Mouse (Mus musculus) midbrain, embryonic 15.5 days (tissue): ENCODE measurements at regions not wholly inside any gene's neighbourhood (a gene's known extent, or its start where the extent isn't known, plus 50 kb on each side); places are given as distances from the start of the nearest gene placed in this dataset.
"Not testable (repeated sequence)": the region's sequence is repeated elsewhere in the genome, so short reads cannot be mapped to it uniquely, and the experiment has no call there.

Source experiments
- ATAC-seq: fragments of 200-750 bp; cut with Nextera tagmentation; replicated peaks from 2 replicates; pipeline ENCODE4 v1.8.0; 2017; ENCODE audit warnings: moderate TSS enrichment
- H3K27ac ChIP-seq: fragments of 300-500 bp; sonication (generic); 2 replicates; pipeline ENCODE4 v1.5.1; 2015; ENCODE audit warnings: mild to moderate bottlenecking, inconsistent platforms
- H3K27me3 ChIP-seq: fragments of 300-500 bp; sonication (generic); replicated peaks from 2 replicates; pipeline ENCODE4 v1.6.1; 2015; ENCODE audit warnings: inconsistent platforms
- H3K36me3 ChIP-seq: fragments of 300-500 bp; sonication (generic); replicated peaks from 2 replicates; pipeline ENCODE4 v1.6.1; 2015; ENCODE audit warnings: inconsistent platforms
- H3K4me1 ChIP-seq: fragments of 300-500 bp; sonication (generic); 2 replicates; pipeline ENCODE4 v1.6.1; 2015; ENCODE audit warnings: inconsistent platforms
- H3K4me2 ChIP-seq: fragments of 300-500 bp; sonication (generic); 2 replicates; pipeline ENCODE4 v1.6.1; 2015; ENCODE audit warnings: inconsistent platforms, mild to moderate bottlenecking, moderate library complexity
- H3K4me3 ChIP-seq: fragments of 300-500 bp; sonication (generic); 2 replicates; pipeline ENCODE4 v1.5.1; 2015; ENCODE audit warnings: mild to moderate bottlenecking, inconsistent platforms
- H3K9ac ChIP-seq: fragments of 300-500 bp; sonication (generic); 2 replicates; pipeline ENCODE4 v1.6.1; 2015; ENCODE audit warnings: mild to moderate bottlenecking, inconsistent platforms
- H3K9me3 ChIP-seq: fragments of 300-500 bp; sonication (generic); 2 replicates; pipeline ENCODE4 v1.6.1; 2016; ENCODE audit warnings: inconsistent platforms
- WGBS: fragments of 180-500 bp; shearing (Covaris S2); methylation state at CpG from one replicate; pipeline ENCODE4 v1.1.7; 2015; ENCODE audit warnings: mixed read lengths; 5-methylcytosine and 5-hydroxymethylcytosine counted together

- H3K9me3 ChIP-seq = no peaks in the 10 kb centered on the region
- H3K4me3 ChIP-seq = no peak overlapping the region
- H3K27ac ChIP-seq = no peak overlapping the region
- H3K9ac ChIP-seq = no peak overlapping the region
- WGBS = 37% methylated on average over 7 of the region's 7 CpGs
- H3K36me3 ChIP-seq = no peaks in the 10 kb centered on the region
- H3K27me3 ChIP-seq = no peaks in the 10 kb centered on the region
- H3K4me2 ChIP-seq = no peak overlapping the region
- 0 out of 2 replicates have a peak, but pooled peaks cover 3% of the 10 kb centered on the region for H3K4me1 ChIP-seq
- ATAC-seq = peak; percentile 48
These were observed 171.9 kb downstream of the Epm2a start for GRCm38 (mm10) chr10:11515144-11515543.

GRCm38 (mm10) chr10:11517122-11517521, 173.9 kb downstream of the Epm2a start:
- H3K4me1 ChIP-seq = 0 out of 2 replicates have a peak, but pooled peaks cover 3% of the 10 kb centered on the region
- no peak overlapping the region for H3K4me3 ChIP-seq
- no peak for ATAC-seq
- no peaks in the 10 kb centered on the region for H3K36me3 ChIP-seq
- no peak overlapping the region for H3K4me2 ChIP-seq
- H3K27ac ChIP-seq = no peak overlapping the region
- no peak overlapping the region for H3K9ac ChIP-seq
- no peaks in the 10 kb centered on the region for H3K27me3 ChIP-seq
- H3K9me3 ChIP-seq = no peaks in the 10 kb centered on the region
- WGBS = 53% methylated on average over 2 of the region's 2 CpGs

- WGBS = 94% methylated on average over 1 of the region's 1 CpGs
- no peak overlapping the region for H3K4me3 ChIP-seq
- ATAC-seq = no peak
- H3K9me3 ChIP-seq = no peaks in the 10 kb centered on the region
- H3K9ac ChIP-seq = no peak overlapping the region
- H3K27ac ChIP-seq = no peak overlapping the region
- H3K36me3 ChIP-seq = no peaks in the 10 kb centered on the region
- H3K4me1 ChIP-seq = no peaks in the 10 kb centered on the region
- H3K4me2 ChIP-seq = no peak overlapping the region
- no peaks in the 10 kb centered on the region for H3K27me3 ChIP-seq
These were observed 188.1 kb downstream of the Epm2a start for GRCm38 (mm10) chr10:11531343-11531742.

DNA sequence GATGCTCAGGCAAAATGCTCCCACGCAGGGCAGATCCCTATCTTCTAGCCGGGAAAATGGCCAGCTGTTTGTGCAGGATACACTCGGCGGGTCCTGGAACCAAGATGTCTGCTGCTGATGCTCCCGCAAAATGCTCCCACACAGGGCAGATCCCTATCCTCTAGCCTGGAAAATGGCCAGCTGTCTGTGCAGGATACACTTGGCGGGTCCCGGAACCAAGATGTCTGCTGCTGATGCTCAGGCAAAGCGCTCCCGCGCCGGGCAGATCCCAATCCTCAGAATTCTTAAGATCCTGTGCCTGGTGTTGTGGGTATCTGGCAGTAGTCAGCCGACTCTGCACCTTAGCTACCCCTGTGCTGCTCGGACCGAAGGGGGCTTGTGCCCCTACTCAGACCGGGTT, 212.2 kb downstream of the Epm2a start:
- not testable (repeated sequence) for H3K9me3 ChIP-seq, H3K27me3 ChIP-seq, H3K9ac ChIP-seq, ATAC-seq, H3K4me2 ChIP-seq, H3K4me3 ChIP-seq, H3K27ac ChIP-seq, H3K36me3 ChIP-seq, H3K4me1 ChIP-seq
- 95% methylated on average over 15 of the region's 15 CpGs for WGBS

GRCm38 (mm10) chr10:11570523-11571055, 227.4 kb downstream of the Epm2a start:
- WGBS = 90% methylated on average over 4 of the region's 4 CpGs
- H3K4me1 ChIP-seq = no peaks in the 10 kb centered on the region
- H3K9ac ChIP-seq = no peak overlapping the region
- H3K9me3 ChIP-seq = no peaks in the 10 kb centered on the region
- no peak overlapping the region for H3K4me3 ChIP-seq
- H3K27ac ChIP-seq = no peak overlapping the region
- no peak overlapping the region for H3K4me2 ChIP-seq
- no peak for ATAC-seq
- H3K36me3 ChIP-seq = no peaks in the 10 kb centered on the region
- no peaks in the 10 kb centered on the region for H3K27me3 ChIP-seq

GRCm38 (mm10) chr10:11608451-11608850, 265.2 kb downstream of the Epm2a start:
- ATAC-seq = no peak
- Histone ChIP-seq H3K9me3 (no peaks in the 10 kb centered on the region), H3K4me3 (no peak overlapping the region), H3K4me2 (no peak overlapping the region), H3K27ac (no peak overlapping the region), H3K9ac (no peak overlapping the region), H3K27me3 (no peaks in the 10 kb centered on the region), H3K4me1 (no peaks in the 10 kb centered on the region), H3K36me3 (no peaks in the 10 kb centered on the region)
- 86% methylated on average over 1 of the region's 1 CpGs for WGBS

DNA sequence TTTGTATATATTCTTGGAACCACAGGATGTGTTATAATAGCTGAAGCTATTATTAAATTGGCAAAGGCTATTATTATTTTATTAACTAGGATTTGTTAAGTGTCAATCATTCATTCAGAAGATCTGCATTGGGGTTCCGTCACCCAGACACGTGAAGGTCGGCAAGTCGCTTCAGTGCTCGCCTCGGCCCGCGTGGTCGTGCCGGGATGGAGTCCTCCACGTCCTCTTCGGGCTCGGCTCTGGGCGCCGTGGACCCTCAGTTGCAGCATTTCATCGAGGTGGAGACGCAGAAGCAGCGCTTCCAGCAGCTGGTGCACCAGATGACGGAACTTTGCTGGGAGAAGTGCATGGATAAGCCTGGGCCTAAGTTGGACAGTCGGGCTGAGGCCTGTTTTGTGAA, 265.9 kb downstream of the Epm2a start:
- not testable (repeated sequence) for H3K9me3 ChIP-seq, ATAC-seq, H3K9ac ChIP-seq, H3K4me1 ChIP-seq, H3K27ac ChIP-seq, H3K36me3 ChIP-seq, H3K27me3 ChIP-seq, H3K4me2 ChIP-seq, H3K4me3 ChIP-seq
- WGBS = 95% methylated on average over 20 of the region's 20 CpGs

GRCm38 (mm10) chr10:11648151-11648550, 304.9 kb downstream of the Epm2a start:
- no peak for ATAC-seq
- Histone ChIP-seq H3K9me3 (no peaks in the 10 kb centered on the region), H3K27me3 (no peaks in the 10 kb centered on the region), H3K4me2 (no peak overlapping the region), H3K4me3 (no peak overlapping the region), H3K27ac (no peak overlapping the region), H3K9ac (no peak overlapping the region), H3K36me3 (no peaks in the 10 kb centered on the region), H3K4me1 (no peaks in the 10 kb centered on the region)
- WGBS = 95% methylated on average over 1 of the region's 1 CpGs

GRCm38 (mm10) chr10:11660056-11660770, 317.0 kb downstream of the Epm2a start:
- H3K4me3 ChIP-seq = no peak overlapping the region
- no peak overlapping the region for H3K9ac ChIP-seq
- 57% methylated on average over 1 of the region's 1 CpGs for WGBS
- no peak overlapping the region for H3K27ac ChIP-seq
- H3K9me3 ChIP-seq = no peaks in the 10 kb centered on the region
- no peaks in the 10 kb centered on the region for H3K4me1 ChIP-seq
- no peak overlapping the region for H3K4me2 ChIP-seq
- no peaks in the 10 kb centered on the region for H3K36me3 ChIP-seq
- no peaks in the 10 kb centered on the region for H3K27me3 ChIP-seq
- no peak for ATAC-seq

GRCm38 (mm10) chr10:11661660-11662250, 318.6 kb downstream of the Epm2a start:
- H3K27me3 ChIP-seq = no peaks in the 10 kb centered on the region
- no peak for ATAC-seq
- no peak overlapping the region for H3K4me2 ChIP-seq
- no peaks in the 10 kb centered on the region for H3K4me1 ChIP-seq
- H3K9ac ChIP-seq = no peak overlapping the region
- no peak overlapping the region for H3K4me3 ChIP-seq
- H3K9me3 ChIP-seq = no peaks in the 10 kb centered on the region
- no peaks in the 10 kb centered on the region for H3K36me3 ChIP-seq
- no peak overlapping the region for H3K27ac ChIP-seq
- 66% methylated on average over 5 of the region's 5 CpGs for WGBS

DNA sequence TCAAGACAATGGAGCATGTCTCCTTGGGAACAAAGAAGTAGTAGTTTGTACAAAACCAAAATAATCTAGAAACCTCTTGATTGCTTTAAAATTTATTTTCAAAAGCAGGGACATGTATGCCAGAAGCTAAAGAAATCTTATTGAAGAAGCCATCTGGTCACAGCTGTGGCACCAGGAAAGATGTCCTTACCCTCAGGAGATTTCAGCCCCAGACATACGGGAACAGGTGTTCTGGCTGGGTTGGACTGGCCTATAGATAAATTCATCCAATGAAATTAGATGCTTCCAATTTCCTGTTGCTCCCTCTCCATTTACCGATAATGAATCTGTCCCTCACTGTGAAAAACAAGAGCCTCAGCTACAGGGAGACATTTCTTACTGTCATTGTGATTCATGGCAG, 366.5 kb downstream of the Epm2a start:
- ATAC-seq = no peak
- no peak overlapping the region for H3K9ac ChIP-seq
- H3K36me3 ChIP-seq = no peaks in the 10 kb centered on the region
- no peaks in the 10 kb centered on the region for H3K4me1 ChIP-seq
- no peak overlapping the region for H3K4me2 ChIP-seq
- no peak overlapping the region for H3K27ac ChIP-seq
- WGBS = 89% methylated on average over 2 of the region's 2 CpGs
- no peaks in the 10 kb centered on the region for H3K27me3 ChIP-seq
- H3K9me3 ChIP-seq = no peaks in the 10 kb centered on the region
- H3K4me3 ChIP-seq = no peak overlapping the region

- no peak overlapping the region for H3K4me2 ChIP-seq
- WGBS = 87% methylated on average over 7 of the region's 7 CpGs
- no peaks in the 10 kb centered on the region for H3K36me3 ChIP-seq
- H3K9ac ChIP-seq = no peak overlapping the region
- no peak overlapping the region for H3K27ac ChIP-seq
- H3K27me3 ChIP-seq = no peaks in the 10 kb centered on the region
- no peaks in the 10 kb centered on the region for H3K9me3 ChIP-seq
- no peak overlapping the region for H3K4me3 ChIP-seq
- no peak for ATAC-seq
- no peaks in the 10 kb centered on the region for H3K4me1 ChIP-seq
These were observed 381.6 kb downstream of the Epm2a start for GRCm38 (mm10) chr10:11724775-11725174.

- no peak overlapping the region for H3K4me2 ChIP-seq
- H3K27me3 ChIP-seq = no peaks in the 10 kb centered on the region
- WGBS = 95% methylated on average over 2 of the region's 2 CpGs
- no peak overlapping the region for H3K4me3 ChIP-seq
- no peak overlapping the region for H3K27ac ChIP-seq
- no peaks in the 10 kb centered on the region for H3K9me3 ChIP-seq
- H3K9ac ChIP-seq = no peak overlapping the region
- H3K36me3 ChIP-seq = no peaks in the 10 kb centered on the region
- H3K4me1 ChIP-seq = no peaks in the 10 kb centered on the region
- no peak for ATAC-seq
These were observed 386.3 kb downstream of the Epm2a start for GRCm38 (mm10) chr10:11729536-11729935.
